Mouse (Mus musculus): ENCODE results near the gene Tsen2. TPM values are rescaled to one million over a fixed set of nuclear protein-coding genes. Genes with fewer than 3 reads are reported as not detected.

Gene Tsen2
- total RNA-seq, 2 experiments from 2014 or later, result 6.8 to 8.7 TPM

DNA sequence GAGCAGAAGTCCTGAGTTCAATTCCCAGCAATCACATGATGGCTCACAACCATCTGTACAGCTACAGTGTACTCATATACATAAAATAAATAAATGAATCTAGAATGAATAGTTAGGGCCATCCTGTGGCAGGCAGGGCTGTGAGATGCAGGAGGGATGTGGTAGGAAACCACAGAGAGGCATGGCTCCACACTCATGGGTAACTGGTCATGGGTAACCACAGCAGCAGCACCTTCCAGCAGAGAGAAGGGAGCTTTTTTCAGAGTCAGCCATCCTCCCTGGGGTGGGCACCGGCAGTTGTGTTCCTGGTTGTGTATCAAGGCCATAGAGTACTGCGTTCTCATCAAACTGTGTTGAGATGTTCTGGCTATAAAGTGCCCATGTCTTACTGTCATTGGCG, 50.0 kb downstream of the Tsen2 start:
- DNase-seq (ENCODE audit: low spot score in 2 of 2), result no peak

- no peak for DNase-seq (ENCODE audit: low spot score in 2 of 2)
Measured at GRCm38 (mm10) chr6:115595667-115596066, 51.2 kb downstream of the Tsen2 start.

- no peak for DNase-seq (ENCODE audit: low spot score in 2 of 2)
Measured at GRCm38 (mm10) chr6:115601322-115601714, 56.9 kb downstream of the Tsen2 start.

- DNase-seq (ENCODE audit: low spot score in 2 of 2), result peak; percentile 77 to 83
Measured at GRCm38 (mm10) chr6:115601715-115602523, 57.5 kb downstream of the Tsen2 start, which contains the start of gene Mkrn2. Gene Mkrn2, plus strand, starts transcription at chr6:115601902.

GRCm38 (mm10) chr6:115606461-115606860, 62.0 kb downstream of the Tsen2 start:
- peak in 1 of 2 experiments; percentile 31 for DNase-seq (ENCODE audit: low spot score in 2 of 2)

GRCm38 (mm10) chr6:115607429-115607828, 63.0 kb downstream of the Tsen2 start:
- DNase-seq (ENCODE audit: low spot score in 2 of 2), result peak in 1 of 2 experiments; percentile 30

GRCm38 (mm10) chr6:115609121-115609520, 64.7 kb downstream of the Tsen2 start:
- DNase-seq (ENCODE audit: low spot score in 2 of 2), result no peak

- DNase-seq (ENCODE audit: low spot score in 2 of 2), result no peak
Measured at GRCm38 (mm10) chr6:115610301-115610700, 65.8 kb downstream of the Tsen2 start.

GRCm38 (mm10) chr6:115613793-115614192, 69.3 kb downstream of the Tsen2 start:
- DNase-seq (ENCODE audit: low spot score in 2 of 2), result no peak

DNA sequence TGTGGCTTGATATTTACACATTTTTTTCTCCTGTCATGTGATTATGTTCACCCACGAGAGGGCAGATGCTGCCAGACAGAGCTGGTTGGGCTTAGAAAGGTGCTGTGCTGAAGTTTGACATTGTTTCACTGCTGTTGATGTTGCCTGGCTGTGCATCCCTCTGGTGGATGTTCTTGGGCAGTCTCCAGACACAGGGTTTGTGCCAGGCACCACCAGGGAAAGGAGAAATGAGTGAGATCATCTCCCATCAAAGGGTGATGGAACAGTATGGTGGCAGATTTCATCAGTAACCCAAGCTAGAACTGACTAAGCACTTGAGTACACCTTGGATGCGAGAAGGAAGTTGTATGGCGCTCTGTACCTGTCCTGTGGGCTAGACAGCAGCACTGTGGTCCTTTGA, 71.5 kb downstream of the Tsen2 start:
- no peak for DNase-seq (ENCODE audit: low spot score in 2 of 2)

- DNase-seq (ENCODE audit: low spot score in 2 of 2), result no peak
Measured at GRCm38 (mm10) chr6:115619818-115620217, 75.4 kb downstream of the Tsen2 start.

DNA sequence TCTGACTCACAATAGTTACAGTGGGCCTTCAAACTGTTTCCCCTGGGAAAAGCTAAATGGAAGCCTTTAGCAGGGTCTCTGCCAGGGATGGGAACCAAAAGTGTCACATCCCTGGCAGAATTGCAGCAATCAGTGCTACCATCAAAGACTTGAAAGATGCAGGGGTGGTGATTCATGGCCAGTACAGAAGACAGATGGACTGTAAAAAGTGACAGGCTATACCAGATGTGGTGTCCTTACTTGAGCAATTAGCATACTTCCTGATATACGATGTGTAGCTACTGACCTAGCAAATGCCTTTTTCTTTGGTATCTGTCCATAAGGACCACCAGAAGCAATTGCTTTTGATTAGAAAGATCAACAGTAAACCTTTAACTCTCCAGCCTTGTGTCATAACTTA, 76.5 kb downstream of the Tsen2 start:
- no peak for DNase-seq (ENCODE audit: low spot score in 2 of 2)

GRCm38 (mm10) chr6:115626121-115626520, 81.7 kb downstream of the Tsen2 start:
- no peak for DNase-seq (ENCODE audit: low spot score in 2 of 2)

Other genes starting within 250 kb of the Tsen2 start
- 100 to 1,000 TPM in 1 of 2 experiments, 10 to 100 TPM in 1; 48.5 to 157 TPM for gene Pparg, start 183.7 kb upstream of the Tsen2 start, total RNA-seq (2021)
- not detected for gene Mkrn2os, start 47.9 kb downstream of the Tsen2 start, total RNA-seq (2021)
- gene Mkrn2, start 57.2 kb downstream of the Tsen2 start, total RNA-seq (2021), result 10 to 100 TPM; 34.8 to 37.9 TPM
- gene Raf1, start 132.0 kb downstream of the Tsen2 start, total RNA-seq (2021), result 100 to 1,000 TPM in 1 of 2 experiments, 10 to 100 TPM in 1; 89.9 to 101 TPM
- gene Tmem40, start 217.7 kb downstream of the Tsen2 start, total RNA-seq (2021), result under 1 TPM; 0.43 to 0.45 TPM
- gene Cand2, start 229.9 kb downstream of the Tsen2 start, total RNA-seq (2021), result 1 to 10 TPM; 5.8 to 9.5 TPM